Mouse (Mus musculus) midbrain, embryonic 16.5 days (tissue): ENCODE measurements around the gene Ephx1. TPM values are rescaled to one million over a fixed set of nuclear protein-coding genes. Genes with fewer than 3 reads are reported as not detected.
"Not testable (repeated sequence)": the region's sequence is repeated elsewhere in the genome, so short reads cannot be mapped to it uniquely, and the experiment has no call there.

Experiments
- ATAC-seq: fragments of 200-750 bp; cut with Nextera tagmentation; 2 replicates; pipeline ENCODE4 v1.8.0; 2017; ENCODE audit warnings: moderate TSS enrichment
- H3K27ac ChIP-seq: fragments of 300-500 bp; sonication (generic); 2 replicates; pipeline ENCODE4 v1.5.1; 2014; ENCODE audit warnings: mild to moderate bottlenecking, low read length, mixed read lengths
- H3K27me3 ChIP-seq: fragments of 300-500 bp; sonication (generic); 2 replicates; pipeline ENCODE4 v1.6.1; 2014; ENCODE audit warnings: low read depth, low read length, mixed read lengths; ENCODE audit not compliant: control insufficient read depth, insufficient read depth
- H3K36me3 ChIP-seq: fragments of 300-500 bp; sonication (generic); 2 replicates; pipeline ENCODE4 v1.6.1; 2014; ENCODE audit warnings: mild to moderate bottlenecking, low read length, moderate library complexity, mixed read lengths; ENCODE audit not compliant: control insufficient read depth, insufficient read depth
- H3K4me1 ChIP-seq: fragments of 300-500 bp; sonication (generic); 2 replicates; pipeline ENCODE4 v1.6.1; 2014; ENCODE audit warnings: mild to moderate bottlenecking, low read length, mixed read lengths; ENCODE audit not compliant: control insufficient read depth, insufficient read depth
- H3K4me2 ChIP-seq: fragments of 300-500 bp; sonication (generic); 2 replicates; pipeline ENCODE4 v1.6.1; 2014; ENCODE audit warnings: mild to moderate bottlenecking, low read length, mixed read lengths
- H3K4me3 ChIP-seq: fragments of 300-500 bp; sonication (generic); 2 replicates; pipeline ENCODE4 v1.5.1; 2014; ENCODE audit warnings: low read depth, mild to moderate bottlenecking, low read length, moderate library complexity, mixed read lengths
- H3K9ac ChIP-seq: fragments of 300-500 bp; sonication (generic); 2 replicates; pipeline ENCODE4 v1.6.1; 2014; ENCODE audit warnings: low read depth, low read length, mixed read lengths
- H3K9me3 ChIP-seq: fragments of 300-500 bp; sonication (generic); replicated peaks from 2 replicates; pipeline ENCODE4 v1.6.1; 2014; ENCODE audit warnings: mild to moderate bottlenecking, low read length, mixed read lengths; ENCODE audit not compliant: control insufficient read depth, poor library complexity, severe bottlenecking
- WGBS: fragments of 180-500 bp; shearing (Covaris S2); extraction: QIAGEN DNeasy Blood & Tissue Kit; methylation state at CpG from one replicate; pipeline ENCODE4 v1.1.7; 2014; 5-methylcytosine and 5-hydroxymethylcytosine counted together
- polyA plus RNA-seq: library from polyadenylated mRNA; unstranded; fragments of >200 nt; fragmentation: Nextera tagmentation; extraction: Ambion mirVana; gene quantifications from 2 replicates; pipeline ENCODE4 v1.2.1, GENCODE M21; 2015

The Ephx1 gene
- polyA plus RNA-seq, 1 experiment from 2014 or later = 8.2 TPM

- Histone ChIP-seq H3K4me1 (peaks cover 2% of the 10 kb centered on the region; the same call in 1 of the 2 replicates), H3K4me2 (no peak overlapping the region), H3K9ac (no peak overlapping the region), H3K4me3 (no peak overlapping the region), H3K9me3 (no peaks in the 10 kb centered on the region), H3K36me3 (no peaks in the 10 kb centered on the region), H3K27ac (no peak overlapping the region), H3K27me3 (no peaks in the 10 kb centered on the region)
- no peak for ATAC-seq
- WGBS = 58% methylated on average over 3 of the region's 3 CpGs
Observed at GRCm38 (mm10) chr1:180992142-180992541, 28.6 kb downstream of the Ephx1 start.

- H3K9me3 ChIP-seq = no peaks in the 10 kb centered on the region
- no peak overlapping the region for H3K4me3 ChIP-seq
- H3K27ac ChIP-seq = no peak overlapping the region
- no peaks in the 10 kb centered on the region for H3K36me3 ChIP-seq
- ATAC-seq = no peak
- 76% methylated on average over 3 of the region's 3 CpGs for WGBS
- H3K4me2 ChIP-seq = no peak overlapping the region
- no peak overlapping the region for H3K9ac ChIP-seq
- H3K27me3 ChIP-seq = no peaks in the 10 kb centered on the region
- peaks cover 2% of the 10 kb centered on the region; the same call in 1 of the 2 replicates for H3K4me1 ChIP-seq
Observed at GRCm38 (mm10) chr1:180990671-180991070, 30.0 kb downstream of the Ephx1 start.

GRCm38 (mm10) chr1:180987759-180988158 lies 32.9 kb downstream of the Ephx1 start:
- Histone ChIP-seq H3K27me3 (no peaks in the 10 kb centered on the region), H3K36me3 (no peaks in the 10 kb centered on the region), H3K9ac (no peak overlapping the region; the same call in 1 of the 2 replicates), H3K9me3 (no peaks in the 10 kb centered on the region), H3K27ac (no peak overlapping the region), H3K4me3 (no peak overlapping the region), H3K4me1 (peaks cover 2% of the 10 kb centered on the region; the same call in 1 of the 2 replicates), H3K4me2 (peak overlapping the region; percentile 40)
- WGBS = under 1% methylated on average over 9 of the region's 9 CpGs
- ATAC-seq = no peak; the same call in 1 of the 2 replicates

GRCm38 (mm10) chr1:180986701-180987100 lies 34.0 kb downstream of the Ephx1 start:
- H3K27ac ChIP-seq = no peak overlapping the region
- no peaks in the 10 kb centered on the region for H3K27me3 ChIP-seq
- no peak overlapping the region for H3K9ac ChIP-seq
- ATAC-seq = no peak
- 91% methylated on average over 8 of the region's 8 CpGs for WGBS
- no peak overlapping the region for H3K4me3 ChIP-seq
- peaks cover 2% of the 10 kb centered on the region; the same call in 1 of the 2 replicates for H3K4me1 ChIP-seq
- no peak overlapping the region for H3K4me2 ChIP-seq
- H3K9me3 ChIP-seq = no peaks in the 10 kb centered on the region
- H3K36me3 ChIP-seq = no peaks in the 10 kb centered on the region

DNA sequence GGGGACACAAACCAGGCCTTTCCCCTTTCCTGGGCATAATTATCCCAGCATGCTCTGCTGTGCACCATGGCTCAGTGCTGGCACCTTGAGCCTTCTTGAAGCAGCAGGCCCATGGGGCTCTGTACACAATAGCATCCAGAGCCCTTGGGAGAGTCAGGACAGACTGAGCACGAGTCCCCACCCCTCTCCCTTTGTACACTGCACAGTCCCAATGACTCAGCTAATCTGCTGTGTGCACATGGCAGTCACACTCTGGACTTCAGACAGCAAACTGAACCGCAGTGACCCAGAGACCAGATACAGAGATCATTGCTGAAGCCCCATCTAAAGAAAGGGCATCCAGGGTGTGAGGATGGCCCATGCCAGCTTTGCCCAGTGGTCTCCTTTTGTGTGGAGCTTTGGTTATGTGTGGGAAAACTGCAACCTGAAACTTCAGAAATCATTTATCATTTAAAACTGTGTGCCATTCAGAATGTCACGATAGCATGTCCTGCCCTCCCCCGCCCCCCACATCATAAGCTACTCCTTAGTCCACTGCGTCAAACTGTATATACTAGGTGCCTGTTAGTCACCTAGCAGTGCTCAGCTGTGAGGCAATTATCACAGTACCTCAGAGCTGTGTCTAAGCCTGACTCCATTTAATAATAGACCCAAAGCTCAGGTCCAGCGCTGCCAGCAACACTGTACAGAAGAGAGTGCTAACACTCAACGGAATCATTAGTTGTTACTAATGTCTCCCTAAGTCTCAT lies 39.2 kb downstream of the Ephx1 start:
- WGBS = 78% methylated on average over 7 of the region's 7 CpGs
- not testable (repeated sequence) for ATAC-seq, H3K36me3 ChIP-seq

DNA sequence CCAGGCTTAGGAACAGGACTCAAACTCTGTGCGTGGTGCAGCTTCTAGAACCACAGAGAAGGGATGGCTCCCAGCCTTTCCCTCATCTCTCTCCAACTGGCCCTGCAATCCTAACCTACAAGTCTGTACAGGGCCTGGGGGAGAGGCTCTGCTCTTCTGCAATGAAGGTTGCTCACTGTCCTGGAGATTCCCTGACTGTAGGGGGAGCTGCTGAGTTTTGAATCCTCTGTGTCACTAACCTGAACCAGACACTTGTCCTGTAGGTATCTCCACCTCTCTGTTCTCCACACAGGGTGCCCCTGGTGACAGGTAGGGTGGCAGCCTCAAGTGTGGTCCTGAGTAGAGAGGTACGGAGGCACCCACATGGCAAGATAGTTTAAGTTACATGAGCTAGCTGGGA lies 40.2 kb downstream of the Ephx1 start:
- no peaks in the 10 kb centered on the region for H3K27me3 ChIP-seq
- H3K36me3 ChIP-seq = no peaks in the 10 kb centered on the region
- no peak overlapping the region for H3K4me2 ChIP-seq
- no peak overlapping the region for H3K9ac ChIP-seq
- 65% methylated on average over 2 of the region's 2 CpGs for WGBS
- no peak overlapping the region for H3K27ac ChIP-seq
- H3K4me1 ChIP-seq = no peaks in the 10 kb centered on the region
- H3K4me3 ChIP-seq = no peak overlapping the region
- no peak for ATAC-seq
- no peaks in the 10 kb centered on the region for H3K9me3 ChIP-seq

More for the DNA sequence above, 39.2 kb downstream of the Ephx1 start:
- H3K4me3 ChIP-seq, H3K27me3 ChIP-seq, H3K27ac ChIP-seq, H3K9me3 ChIP-seq, H3K4me2 ChIP-seq, H3K9ac ChIP-seq, H3K4me1 ChIP-seq: not testable (repeated sequence)

- no peaks in the 10 kb centered on the region for H3K4me1 ChIP-seq
- 90% methylated on average over 22 of the region's 24 CpGs for WGBS
Observed at GRCm38 (mm10) chr1:180979484-180980251, 41.0 kb downstream of the Ephx1 start.

DNA sequence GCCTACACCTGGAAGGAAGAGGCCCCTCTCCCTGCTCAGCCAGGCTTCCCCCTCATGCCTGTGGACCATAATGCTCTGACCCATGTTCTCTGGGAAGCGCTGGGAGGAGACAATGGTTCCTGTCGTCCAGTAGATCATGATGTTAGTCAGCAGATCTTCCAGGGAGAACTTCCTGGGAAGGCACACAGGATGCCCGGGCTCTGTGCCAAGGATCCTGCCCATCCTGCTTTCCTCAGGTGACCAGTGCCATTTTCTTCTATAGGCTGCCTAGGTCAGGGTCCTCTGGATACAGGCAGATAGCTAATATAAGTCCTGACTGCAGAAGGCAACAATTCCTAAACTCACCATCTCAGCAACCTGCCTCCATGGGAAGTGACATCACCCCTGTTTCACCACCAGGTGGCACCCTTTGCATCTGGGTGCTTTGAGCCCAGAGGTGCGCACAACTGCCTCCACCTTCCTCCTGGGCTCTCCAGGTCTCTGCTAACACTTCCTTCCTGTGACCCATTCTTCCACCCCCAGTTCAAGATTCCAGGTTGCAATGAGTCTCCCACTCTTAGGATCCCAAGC lies 44.5 kb downstream of the Ephx1 start:
- H3K27ac ChIP-seq = no peak overlapping the region
- 66% methylated on average over 4 of the region's 4 CpGs for WGBS
- H3K27me3 ChIP-seq = no peaks in the 10 kb centered on the region
- H3K9me3 ChIP-seq = no peaks in the 10 kb centered on the region
- no peak overlapping the region for H3K4me2 ChIP-seq
- no peaks in the 10 kb centered on the region for H3K36me3 ChIP-seq
- H3K9ac ChIP-seq = no peak overlapping the region
- no peak overlapping the region for H3K4me3 ChIP-seq
- no peak for ATAC-seq
- no peaks in the 10 kb centered on the region for H3K4me1 ChIP-seq

More at GRCm38 (mm10) chr1:180979484-180980251, 41.0 kb downstream of the Ephx1 start:
- H3K27me3 ChIP-seq = no peaks in the 10 kb centered on the region
- no peak overlapping the region for H3K27ac ChIP-seq
- H3K9me3 ChIP-seq = no peaks in the 10 kb centered on the region
- no peak overlapping the region for H3K4me2 ChIP-seq
- no peaks in the 10 kb centered on the region for H3K36me3 ChIP-seq
- H3K4me3 ChIP-seq = no peak overlapping the region
- no peak for ATAC-seq
- no peak overlapping the region for H3K9ac ChIP-seq
